Mouse (Mus musculus): ENCODE results near the gene Plcl2. TPM values are rescaled to one million over a fixed set of nuclear protein-coding genes. Genes with fewer than 3 reads are reported as not detected.

Gene Plcl2
- polyA plus RNA-seq, 1 experiment from 2014 or later = 7.7 TPM

- Histone ChIP-seq H3K4me3 (no peak overlapping the region), H3K4me2 (replicated peaks) (no peak overlapping the region), H3K9ac (replicated peaks) (no peak overlapping the region), H3K36me3 (no peaks in the 10 kb centered on the region), H3K4me1 (no peaks in the 10 kb centered on the region), H3K9me3 (no peaks in the 10 kb centered on the region), H3K27ac (replicated peaks) (no peak overlapping the region), H3K27me3 (no peaks in the 10 kb centered on the region)
- ATAC-seq (ENCODE audit: low FRiP score, low read depth) = no peak
- 92% methylated on average over 4 of the region's 4 CpGs for WGBS
These were observed 159.5 kb downstream of the Plcl2 start for GRCm38 (mm10) chr17:50668681-50669208.

GRCm38 (mm10) chr17:50671416-50671815 is 162.2 kb downstream of the Plcl2 start:
- ATAC-seq (ENCODE audit: low FRiP score, low read depth) = no peak
- no peak overlapping the region for H3K9ac ChIP-seq (replicated peaks)
- no peaks in the 10 kb centered on the region for H3K4me1 ChIP-seq
- H3K9me3 ChIP-seq = no peaks in the 10 kb centered on the region
- no peak overlapping the region for H3K27ac ChIP-seq (replicated peaks)
- no peak overlapping the region for H3K4me2 ChIP-seq (replicated peaks)
- no peaks in the 10 kb centered on the region for H3K27me3 ChIP-seq
- H3K36me3 ChIP-seq = no peaks in the 10 kb centered on the region
- WGBS = 90% methylated on average over 5 of the region's 5 CpGs
- H3K4me3 ChIP-seq = no peak overlapping the region

GRCm38 (mm10) chr17:50674580-50674979 is 165.4 kb downstream of the Plcl2 start:
- Histone ChIP-seq H3K27ac (replicated peaks) (no peak overlapping the region), H3K4me1 (no peaks in the 10 kb centered on the region), H3K4me2 (replicated peaks) (no peak overlapping the region), H3K36me3 (no peaks in the 10 kb centered on the region), H3K9me3 (no peaks in the 10 kb centered on the region), H3K4me3 (no peak overlapping the region), H3K27me3 (no peaks in the 10 kb centered on the region), H3K9ac (replicated peaks) (no peak overlapping the region)
- WGBS = 93% methylated on average over 7 of the region's 7 CpGs
- no peak for ATAC-seq (ENCODE audit: low FRiP score, low read depth)

GRCm38 (mm10) chr17:50675231-50675630 is 166.0 kb downstream of the Plcl2 start:
- Histone ChIP-seq H3K4me2 (replicated peaks) (no peak overlapping the region), H3K9me3 (no peaks in the 10 kb centered on the region), H3K4me1 (no peaks in the 10 kb centered on the region), H3K9ac (replicated peaks) (no peak overlapping the region), H3K36me3 (no peaks in the 10 kb centered on the region), H3K4me3 (no peak overlapping the region), H3K27me3 (no peaks in the 10 kb centered on the region), H3K27ac (replicated peaks) (no peak overlapping the region)
- WGBS = 93% methylated on average over 11 of the region's 11 CpGs
- ATAC-seq (ENCODE audit: low FRiP score, low read depth) = no peak

- no peaks in the 10 kb centered on the region for H3K9me3 ChIP-seq
- no peak for ATAC-seq (ENCODE audit: low FRiP score, low read depth)
- H3K36me3 ChIP-seq = no peaks in the 10 kb centered on the region
- H3K27me3 ChIP-seq = no peaks in the 10 kb centered on the region
- no peaks in the 10 kb centered on the region for H3K4me1 ChIP-seq
- H3K4me3 ChIP-seq = no peak overlapping the region
- no peak overlapping the region for H3K27ac ChIP-seq (replicated peaks)
- 96% methylated on average over 14 of the region's 14 CpGs for WGBS
- H3K4me2 ChIP-seq (replicated peaks) = no peak overlapping the region
- H3K9ac ChIP-seq (replicated peaks) = no peak overlapping the region
These were observed 168.1 kb downstream of the Plcl2 start for GRCm38 (mm10) chr17:50677334-50677733.

- H3K9ac ChIP-seq (replicated peaks) = no peak overlapping the region
- H3K4me2 ChIP-seq (replicated peaks) = no peak overlapping the region
- ATAC-seq (ENCODE audit: low FRiP score, low read depth) = no peak
- no peaks in the 10 kb centered on the region for H3K9me3 ChIP-seq
- H3K4me3 ChIP-seq = no peak overlapping the region
- WGBS = 81% methylated on average over 10 of the region's 10 CpGs
- no peaks in the 10 kb centered on the region for H3K36me3 ChIP-seq
- H3K27me3 ChIP-seq = no peaks in the 10 kb centered on the region
- H3K4me1 ChIP-seq = no peaks in the 10 kb centered on the region
- H3K27ac ChIP-seq (replicated peaks) = no peak overlapping the region
These were observed 168.9 kb downstream of the Plcl2 start for GRCm38 (mm10) chr17:50677978-50678712.

- no peaks in the 10 kb centered on the region for H3K36me3 ChIP-seq
- no peak overlapping the region for H3K9ac ChIP-seq (replicated peaks)
- no peaks in the 10 kb centered on the region for H3K27me3 ChIP-seq
- no peak for ATAC-seq (ENCODE audit: low FRiP score, low read depth)
- no peak overlapping the region for H3K4me2 ChIP-seq (replicated peaks)
- H3K4me3 ChIP-seq = no peak overlapping the region
- H3K9me3 ChIP-seq = no peaks in the 10 kb centered on the region
- no peaks in the 10 kb centered on the region for H3K4me1 ChIP-seq
- H3K27ac ChIP-seq (replicated peaks) = no peak overlapping the region
- WGBS = 63% methylated on average over 2 of the region's 2 CpGs
These were observed 169.5 kb downstream of the Plcl2 start for GRCm38 (mm10) chr17:50678748-50679147.

- Histone ChIP-seq H3K27ac (replicated peaks) (no peak overlapping the region), H3K4me3 (no peak overlapping the region), H3K36me3 (no peaks in the 10 kb centered on the region), H3K9ac (replicated peaks) (no peak overlapping the region), H3K9me3 (no peaks in the 10 kb centered on the region), H3K4me1 (no peaks in the 10 kb centered on the region), H3K27me3 (no peaks in the 10 kb centered on the region), H3K4me2 (replicated peaks) (no peak overlapping the region)
- ATAC-seq (ENCODE audit: low FRiP score, low read depth) = no peak
- WGBS = 91% methylated on average over 12 of the region's 12 CpGs
These were observed 170.7 kb downstream of the Plcl2 start for GRCm38 (mm10) chr17:50679613-50680534.

- 72% methylated on average over 3 of the region's 3 CpGs for WGBS
- no peak overlapping the region for H3K4me2 ChIP-seq (replicated peaks)
- no peak overlapping the region for H3K4me3 ChIP-seq
- ATAC-seq (ENCODE audit: low FRiP score, low read depth) = no peak
- H3K27me3 ChIP-seq = no peaks in the 10 kb centered on the region
- peaks cover 2% of the 10 kb centered on the region; the same call in 1 of the 2 replicates for H3K36me3 ChIP-seq
- H3K27ac ChIP-seq (replicated peaks) = no peak overlapping the region
- no peaks in the 10 kb centered on the region for H3K4me1 ChIP-seq
- H3K9me3 ChIP-seq = no peaks in the 10 kb centered on the region
- no peak overlapping the region for H3K9ac ChIP-seq (replicated peaks)
These were observed 173.5 kb downstream of the Plcl2 start for GRCm38 (mm10) chr17:50682696-50683095.

GRCm38 (mm10) chr17:50684960-50685645 is 175.9 kb downstream of the Plcl2 start:
- H3K4me1 ChIP-seq = no peaks in the 10 kb centered on the region
- no peaks in the 10 kb centered on the region for H3K27me3 ChIP-seq
- no peaks in the 10 kb centered on the region for H3K9me3 ChIP-seq
- H3K36me3 ChIP-seq = peaks cover 7% of the 10 kb centered on the region; the same call in 1 of the 2 replicates
- H3K27ac ChIP-seq (replicated peaks) = no peak overlapping the region
- H3K9ac ChIP-seq (replicated peaks) = no peak overlapping the region
- no peak overlapping the region for H3K4me2 ChIP-seq (replicated peaks)
- WGBS = 71% methylated on average over 7 of the region's 7 CpGs
- no peak for ATAC-seq (ENCODE audit: low FRiP score, low read depth)
- H3K4me3 ChIP-seq = no peak overlapping the region

- 75% methylated on average over 10 of the region's 10 CpGs for WGBS
- no peak for ATAC-seq (ENCODE audit: low FRiP score, low read depth)
- Histone ChIP-seq H3K27ac (replicated peaks) (no peak overlapping the region), H3K4me1 (no peaks in the 10 kb centered on the region), H3K36me3 (peaks cover 7% of the 10 kb centered on the region; the same call in 1 of the 2 replicates), H3K4me2 (replicated peaks) (no peak overlapping the region), H3K4me3 (no peak overlapping the region), H3K27me3 (no peaks in the 10 kb centered on the region), H3K9ac (replicated peaks) (no peak overlapping the region), H3K9me3 (no peaks in the 10 kb centered on the region)
These were observed 178.5 kb downstream of the Plcl2 start for GRCm38 (mm10) chr17:50687670-50688069.
